Mouse (Mus musculus) cerebellum, postnatal 10 days (tissue): ENCODE results near the gene Plekhg1.

Experiments used
- DNase-seq, 2 experiments: peaks; one replicate each; pipeline ENCODE4 v3.0.0; 2021; ENCODE audit warnings: mixed read lengths in 2 of 2

Plekhg1 gene

GRCm38 (mm10) chr10:3743069-3743468 is 2.9 kb downstream of the Plekhg1 start:
- peak; percentile 57 to 74 for DNase-seq

DNA sequence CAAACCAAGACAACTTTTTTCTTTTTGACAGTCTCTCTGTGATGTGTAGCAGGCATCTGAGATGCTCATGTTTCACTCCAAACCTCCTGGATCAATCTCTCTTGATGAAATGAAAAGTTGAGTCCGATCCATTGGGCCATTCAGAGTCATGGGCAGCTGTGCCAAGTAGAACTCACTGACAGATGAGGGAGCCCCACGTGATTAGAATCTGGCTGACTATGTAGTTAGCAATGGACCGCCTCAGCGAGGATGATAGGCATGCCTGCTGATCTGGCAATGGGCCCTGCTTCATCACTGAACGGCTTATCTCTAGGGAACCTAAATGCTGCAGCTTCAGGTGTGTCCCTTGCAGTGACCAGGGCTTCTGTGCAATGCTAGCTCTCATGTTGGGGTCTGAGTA is 3.7 kb downstream of the Plekhg1 start:
- DNase-seq = peak; percentile 54 to 68

GRCm38 (mm10) chr10:3746794-3747518 is 6.8 kb downstream of the Plekhg1 start:
- DNase-seq = no peak

DNA sequence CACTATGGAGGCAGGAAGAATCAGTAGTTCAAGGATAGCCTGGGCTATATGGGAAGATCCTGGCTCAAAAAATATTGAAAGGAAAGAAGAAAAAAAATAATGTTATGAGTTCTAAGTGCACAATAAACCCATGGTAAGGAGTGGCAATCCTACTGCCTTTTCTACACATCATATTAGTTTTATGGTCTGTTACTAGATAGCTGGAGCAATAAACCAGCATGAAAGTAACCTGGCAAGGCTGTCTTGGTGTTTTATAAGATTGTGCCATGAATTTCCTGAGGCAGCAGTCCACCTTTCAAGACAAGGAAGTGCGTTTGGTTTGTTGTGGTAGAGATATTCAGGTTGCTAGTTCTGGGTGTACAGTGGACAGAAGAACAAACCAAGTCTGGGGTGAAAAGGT is 9.4 kb downstream of the Plekhg1 start:
- DNase-seq = no peak

DNA sequence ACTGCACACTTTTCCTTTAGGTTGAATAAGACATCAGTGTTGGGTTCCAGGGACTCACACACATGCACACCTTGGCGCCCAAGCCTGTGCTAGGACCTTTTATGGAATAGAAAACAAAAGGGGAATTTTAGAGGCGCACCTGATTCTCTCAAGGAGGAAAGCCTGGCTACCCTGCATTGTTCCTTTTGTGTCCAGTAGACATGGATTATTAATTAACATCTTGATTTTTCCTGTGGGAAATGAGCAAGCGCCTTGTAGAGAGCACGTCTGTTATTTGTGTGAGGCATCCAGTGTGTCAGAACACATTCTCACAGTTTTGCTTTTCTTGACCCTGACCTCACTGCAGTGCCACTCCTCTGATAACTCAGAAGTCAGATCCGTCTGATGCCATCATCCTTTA is 21.8 kb downstream of the Plekhg1 start:
- no peak for DNase-seq

GRCm38 (mm10) chr10:3763199-3763598 is 23.0 kb downstream of the Plekhg1 start:
- DNase-seq = no peak

DNA sequence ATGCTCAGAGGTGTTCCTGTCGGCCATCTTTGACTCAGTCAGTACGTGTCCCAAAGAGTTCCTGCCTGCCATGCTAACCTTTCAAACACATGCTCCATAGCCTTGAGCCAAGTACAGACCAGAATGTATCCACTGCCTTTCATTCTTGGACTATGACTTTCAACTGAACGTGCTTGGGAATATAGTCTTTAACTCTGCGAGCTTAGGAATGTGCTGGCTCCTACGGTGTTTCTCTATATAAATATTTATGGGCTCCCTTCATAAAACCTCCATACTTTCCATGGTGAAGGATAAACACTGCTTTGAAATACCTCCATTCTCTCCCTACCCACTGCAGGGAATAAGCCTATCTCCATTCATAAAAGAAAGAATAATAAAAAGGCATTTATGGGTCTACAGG is 29.0 kb downstream of the Plekhg1 start:
- DNase-seq = no peak

GRCm38 (mm10) chr10:3774330-3774729 is 34.2 kb downstream of the Plekhg1 start:
- no peak for DNase-seq

DNA sequence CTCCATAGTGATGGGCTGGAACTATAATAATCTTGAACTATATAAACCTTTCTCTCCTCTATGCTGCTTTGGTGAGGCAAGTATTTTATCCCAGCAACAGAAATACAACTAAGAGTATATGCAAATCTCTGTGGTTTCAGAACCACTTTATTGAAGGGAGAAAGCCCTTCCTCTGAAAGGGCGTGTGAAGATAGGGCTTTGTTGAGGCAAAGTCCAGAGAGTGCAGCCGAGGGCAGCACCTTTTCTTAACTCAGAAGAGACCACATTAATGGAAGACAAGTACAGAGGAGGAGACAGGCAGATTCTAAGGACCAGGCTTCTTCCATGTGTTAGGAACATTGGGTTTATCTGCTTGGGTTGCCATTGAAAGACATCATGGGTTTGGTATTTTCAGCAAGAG is 36.6 kb downstream of the Plekhg1 start:
- no peak for DNase-seq

GRCm38 (mm10) chr10:3785362-3785761 is 45.2 kb downstream of the Plekhg1 start:
- DNase-seq = no peak

DNA sequence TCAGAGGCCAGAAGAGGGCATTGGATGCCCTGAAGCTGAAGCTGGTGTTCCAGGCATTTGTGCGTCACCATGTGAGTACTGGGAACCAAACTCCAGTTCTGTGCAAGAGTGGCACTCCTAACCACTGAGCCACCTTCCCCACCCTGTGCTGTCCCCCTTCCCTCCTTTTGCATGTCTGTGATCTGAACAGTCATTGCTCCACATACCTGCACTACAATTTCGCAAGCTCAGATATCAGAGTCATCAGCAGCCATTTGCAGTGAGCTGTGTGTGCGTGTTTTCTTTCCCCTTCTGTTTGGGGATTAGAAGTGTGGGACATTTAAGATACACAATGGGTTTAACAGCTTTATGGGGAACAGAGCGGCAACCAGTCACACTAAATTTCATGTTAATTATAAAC is 46.4 kb downstream of the Plekhg1 start:
- DNase-seq = no peak

DNA sequence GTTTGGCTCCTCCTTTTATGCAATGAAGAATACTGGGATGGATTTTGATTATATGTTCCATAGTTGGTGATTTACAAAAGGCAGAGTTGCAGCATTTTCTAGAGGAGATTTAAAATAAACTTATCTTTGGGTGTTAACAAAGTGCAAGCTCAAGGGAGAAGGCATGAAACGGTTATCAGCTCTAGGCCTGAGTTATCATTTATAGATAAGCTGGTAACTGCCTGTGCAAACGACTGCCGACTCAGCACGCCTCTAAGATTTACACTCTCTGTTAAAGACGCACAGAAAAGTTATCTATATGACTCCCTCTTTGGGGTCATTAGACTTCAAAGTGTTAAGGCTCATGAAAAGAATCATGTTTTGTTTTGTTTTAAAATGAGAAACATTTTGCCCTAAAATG is 46.8 kb downstream of the Plekhg1 start:
- no peak for DNase-seq

DNA sequence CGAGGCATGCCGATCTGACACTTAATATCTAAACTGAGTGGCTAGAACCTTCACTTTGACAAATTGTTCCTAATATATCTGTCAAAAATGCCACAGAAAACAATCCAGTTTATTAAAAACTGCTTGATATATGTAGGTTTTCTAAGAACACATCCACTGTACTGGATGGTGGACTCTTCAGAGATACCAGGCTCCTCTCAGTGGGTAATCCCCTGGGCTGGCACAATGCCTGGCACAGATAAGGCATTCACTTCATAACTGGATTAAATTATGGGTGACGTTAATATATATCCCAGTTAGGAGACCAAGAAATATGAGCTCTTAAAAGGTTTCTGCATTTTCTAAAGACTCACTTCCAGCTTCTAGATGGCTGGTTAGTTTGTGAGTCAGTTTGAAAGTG is 53.7 kb downstream of the Plekhg1 start:
- peak; percentile 28 to 56 for DNase-seq

GRCm38 (mm10) chr10:3799455-3799854 is 59.3 kb downstream of the Plekhg1 start:
- DNase-seq = no peak

DNA sequence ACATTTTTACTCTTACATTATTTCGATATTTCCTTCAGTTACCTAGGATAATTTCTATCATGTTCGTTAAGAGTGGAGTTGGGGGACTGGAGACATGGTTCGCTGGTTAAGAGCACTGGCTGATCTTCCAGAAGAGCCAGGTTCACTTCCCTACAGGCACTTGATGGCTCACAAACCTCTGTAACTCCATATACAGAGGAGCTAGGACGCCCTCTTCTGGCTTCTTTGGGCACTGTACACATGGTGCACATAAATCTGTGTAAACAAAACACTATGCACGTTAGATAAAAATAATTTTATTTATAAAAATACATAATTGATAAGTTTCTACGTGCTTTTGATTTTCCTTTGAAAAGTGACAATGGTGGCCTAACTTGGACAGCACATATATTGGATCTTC is 61.1 kb downstream of the Plekhg1 start:
- peak in 1 of 2 experiments; percentile 12 for DNase-seq

- no peak for DNase-seq
Observed at GRCm38 (mm10) chr10:3805334-3805733, 65.2 kb downstream of the Plekhg1 start.

DNA sequence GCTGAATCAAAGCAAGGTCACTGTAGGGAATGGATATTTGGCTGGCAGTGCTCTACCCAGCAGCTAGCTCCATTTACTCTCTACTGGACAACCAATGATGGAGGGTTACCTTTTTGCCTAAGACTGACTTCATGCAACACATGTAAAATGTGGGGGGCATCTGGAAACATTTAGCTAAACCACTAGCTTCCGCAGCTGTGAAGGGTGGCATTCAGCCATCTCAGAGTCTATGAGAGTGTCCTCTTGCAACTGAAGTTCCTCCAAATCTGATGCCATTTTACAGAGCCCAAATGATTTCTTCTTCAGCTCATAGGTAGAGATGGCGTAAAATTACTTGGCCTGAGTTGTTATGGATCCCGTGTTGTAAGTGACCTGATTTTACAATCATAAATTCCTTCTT is 67.8 kb downstream of the Plekhg1 start:
- no peak for DNase-seq

- peak in 1 of 2 experiments; percentile 22 for DNase-seq
Observed at GRCm38 (mm10) chr10:3810476-3811273, 70.5 kb downstream of the Plekhg1 start.

GRCm38 (mm10) chr10:3818940-3819701 is 79.0 kb downstream of the Plekhg1 start:
- peak in 1 of 2 experiments; percentile 38 for DNase-seq

DNA sequence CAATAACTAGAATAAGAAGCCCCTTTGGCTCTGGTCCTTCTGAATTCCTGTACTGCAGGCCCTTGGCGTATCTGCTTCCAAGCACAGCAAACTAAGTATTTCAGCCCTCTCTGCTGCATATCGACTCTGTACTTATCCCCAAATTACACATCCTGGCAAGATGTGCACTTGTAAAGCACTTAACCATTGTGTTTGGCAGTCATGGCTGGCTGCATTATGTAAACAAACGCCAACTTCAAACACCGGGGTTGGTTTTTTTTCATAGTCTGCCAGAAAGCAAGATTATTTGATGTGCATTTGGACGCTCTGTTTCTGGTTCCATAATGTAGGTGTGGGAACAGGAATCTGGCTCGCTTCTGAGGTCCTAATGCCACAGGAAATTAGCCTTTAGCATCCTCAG is 83.7 kb downstream of the Plekhg1 start:
- no peak for DNase-seq

- no peak for DNase-seq
Observed at GRCm38 (mm10) chr10:3826043-3826442, 85.9 kb downstream of the Plekhg1 start.

GRCm38 (mm10) chr10:3827368-3827767 is 87.2 kb downstream of the Plekhg1 start:
- no peak for DNase-seq

GRCm38 (mm10) chr10:3829472-3829871 is 89.3 kb downstream of the Plekhg1 start:
- DNase-seq = peak; percentile 47 to 65

DNA sequence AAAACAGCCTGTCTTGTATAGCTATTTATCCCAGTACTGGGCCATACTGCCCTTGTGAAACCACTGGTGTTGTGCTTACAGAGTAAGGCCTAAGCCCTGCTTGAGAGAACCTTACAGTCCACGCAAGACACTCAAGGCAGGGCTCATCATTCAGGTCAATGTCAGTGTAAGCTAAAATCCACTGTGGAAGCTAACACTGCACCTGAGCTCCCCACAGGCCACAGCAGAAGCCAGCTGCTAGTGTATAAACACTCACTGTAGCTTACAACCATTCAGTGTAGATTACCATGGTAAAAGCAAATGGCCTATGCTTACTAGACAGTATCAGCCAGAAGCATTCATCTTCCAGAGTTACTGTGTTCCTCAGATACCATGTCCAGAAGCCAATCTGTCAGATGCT is 90.5 kb downstream of the Plekhg1 start:
- no peak for DNase-seq
